Mouse (Mus musculus) testis, adult 2 months (tissue): Measurements from ENCODE around the gene Slc15a2. TPM values are rescaled to one million over a fixed set of nuclear protein-coding genes. Genes with fewer than 3 reads are reported as not detected.

Experiments
- H3K27ac ChIP-seq: fragments of 200-500 bp; 2 replicates; pipeline ENCODE4 v1.5.1; 2012; ENCODE audit warnings: low read depth, low read length; ENCODE audit not compliant: control insufficient read depth, insufficient read depth
- H3K27me3 ChIP-seq: fragments of 200-500 bp; 2 replicates; pipeline ENCODE4 v1.6.1; 2012; ENCODE audit warnings: mild to moderate bottlenecking, low read length, moderate library complexity; ENCODE audit not compliant: control insufficient read depth, insufficient read depth
- H3K36me3 ChIP-seq: fragments of 200-500 bp; 2 replicates; pipeline ENCODE4 v1.6.1; 2012; ENCODE audit warnings: mild to moderate bottlenecking, low read length; ENCODE audit not compliant: control insufficient read depth, insufficient read depth
- H3K4me1 ChIP-seq: fragments of 200-500 bp; 2 replicates; pipeline ENCODE4 v1.6.1; 2012; ENCODE audit warnings: low read length; ENCODE audit not compliant: control insufficient read depth, insufficient read depth
- H3K4me3 ChIP-seq: fragments of 200-500 bp; 2 replicates; pipeline ENCODE4 v1.5.1; 2012; ENCODE audit warnings: low read depth, mild to moderate bottlenecking, low read length, moderate library complexity, mixed read lengths; ENCODE audit not compliant: control insufficient read depth
- CTCF ChIP-seq: fragments of 200-500 bp; IDR thresholded peaks from 2 replicates; pipeline ENCODE4 v1.5.1; 2012; ENCODE audit warnings: low read depth, mild to moderate bottlenecking, inconsistent platforms, low read length, moderate library complexity; ENCODE audit not compliant: control insufficient read depth, insufficient read depth, insufficient replicate concordance
- POLR2A ChIP-seq: fragments of 200-500 bp; IDR thresholded peaks from 2 replicates; pipeline ENCODE4 v1.6.1; 2012; ENCODE audit warnings: low read depth, mild to moderate bottlenecking, inconsistent platforms, low read length, moderate library complexity; ENCODE audit not compliant: control insufficient read depth
- polyA plus RNA-seq: library from polyadenylated mRNA; depleted of rRNA; stranded (reverse); fragments of >200 nt; gene quantifications from 2 replicates; pipeline ENCODE4 v1.2.3, GENCODE M21; 2012; rRNA removed

Gene Slc15a2
- polyA plus RNA-seq, result 0.62 and 0.70 TPM in 2 replicates

- TF ChIP-seq CTCF, result no peak
- TF ChIP-seq POLR2A, result no peak
- Histone ChIP-seq H3K27me3 (no peaks in the 10 kb centered on the region), H3K36me3 (no peaks in the 10 kb centered on the region), H3K4me1 (no peaks in the 10 kb centered on the region), H3K4me3 (no peak within 1 kb of the TSS), H3K27ac (no peak within 1 kb of the TSS)
Observed at GRCm38 (mm10) chr16:36784594-36785313, at the start of gene Slc15a2. Gene Slc15a2 (minus strand): TSS chr16:36784962.

- no peaks in the 10 kb centered on the region for H3K27me3 ChIP-seq
- peak overlapping the region; percentile 98 for H3K4me3 ChIP-seq
- peak overlapping the region; percentile 74; the same call in 1 of the 2 replicates for H3K27ac ChIP-seq
- H3K36me3 ChIP-seq, result no peaks in the 10 kb centered on the region
- TF ChIP-seq CTCF (no peak), POLR2A (no peak)
- H3K4me1 ChIP-seq, result peaks cover 4% of the 10 kb centered on the region
Observed at GRCm38 (mm10) chr16:36828820-36829219, 44.1 kb upstream of the Slc15a2 start.

- peak within 1 kb of the TSS; percentile 98 for H3K4me3 ChIP-seq
- peak within 1 kb of the TSS; percentile 96 for H3K27ac ChIP-seq
- no peaks in the 10 kb centered on the region for H3K27me3 ChIP-seq
- TF ChIP-seq POLR2A, result peak; percentile 88
- TF ChIP-seq CTCF, result no peak
- peaks cover 4% of the 10 kb centered on the region for H3K4me1 ChIP-seq
- no peaks in the 10 kb centered on the region for H3K36me3 ChIP-seq
Observed at GRCm38 (mm10) chr16:36828054-36828786, 43.5 kb upstream of the Slc15a2 start, which contains the start of gene Iqcb1. Gene Iqcb1 (plus strand): TSS chr16:36828385.

- H3K4me1 ChIP-seq, result peaks cover 4% of the 10 kb centered on the region
- H3K36me3 ChIP-seq, result no peaks in the 10 kb centered on the region
- no peaks in the 10 kb centered on the region for H3K27me3 ChIP-seq
- peak overlapping the region; percentile 94 for H3K4me3 ChIP-seq
- H3K27ac ChIP-seq, result no peak overlapping the region
- no peak for TF ChIP-seq POLR2A
Observed at GRCm38 (mm10) chr16:36827611-36828053, 42.9 kb upstream of the Slc15a2 start.

- Histone ChIP-seq H3K4me3 (no peak overlapping the region), H3K36me3 (no peaks in the 10 kb centered on the region), H3K27me3 (no peaks in the 10 kb centered on the region), H3K4me1 (no peaks in the 10 kb centered on the region), H3K27ac (no peak overlapping the region)
- TF ChIP-seq CTCF (no peak), POLR2A (no peak)
Observed at GRCm38 (mm10) chr16:36821474-36821873, 36.7 kb upstream of the Slc15a2 start.

GRCm38 (mm10) chr16:36820747-36821146 lies 36.0 kb upstream of the Slc15a2 start:
- Histone ChIP-seq H3K27me3 (no peaks in the 10 kb centered on the region), H3K27ac (no peak overlapping the region), H3K4me3 (no peak overlapping the region), H3K36me3 (no peaks in the 10 kb centered on the region), H3K4me1 (no peaks in the 10 kb centered on the region)
- TF ChIP-seq CTCF (no peak), POLR2A (no peak)

- Histone ChIP-seq H3K4me1 (no peaks in the 10 kb centered on the region), H3K36me3 (no peaks in the 10 kb centered on the region), H3K4me3 (no peak overlapping the region), H3K27me3 (no peaks in the 10 kb centered on the region), H3K27ac (no peak overlapping the region)
- TF ChIP-seq POLR2A, result no peak
- TF ChIP-seq CTCF, result no peak
Observed at GRCm38 (mm10) chr16:36820016-36820415, 35.3 kb upstream of the Slc15a2 start.
